Mouse (Mus musculus): ENCODE measurements around the gene Myt1l. TPM values are rescaled to one million over a fixed set of nuclear protein-coding genes. Genes with fewer than 3 reads are reported as not detected.

The Myt1l gene
- polyA plus RNA-seq, 1 experiment = not detected

- no peak for TF ChIP-seq CTCF (IDR thresholded peaks at IDR 0.05; ENCODE audit: control insufficient read depth, insufficient read depth, low read length)
- TF ChIP-seq POLR2A (IDR thresholded peaks at IDR 0.05; ENCODE audit: borderline replicate concordance, control insufficient read depth, low read depth, low read length) = no peak
- WGBS = 72% methylated on average over 8 of the region's 8 CpGs
- Histone ChIP-seq H3K27ac (ENCODE audit: control insufficient read depth, insufficient read depth, low read depth, low read length, poor library complexity) (no peak overlapping the region), H3K4me1 (ENCODE audit: control insufficient read depth, insufficient read depth, low read length) (no peaks in the 10 kb centered on the region), H3K4me3 (replicated peaks; ENCODE audit: control insufficient read depth, low read depth, low read length) (no peak overlapping the region)
These were observed 154.2 kb downstream of the Myt1l start for GRCm38 (mm10) chr12:29682384-29682783.

- H3K4me1 ChIP-seq (ENCODE audit: control insufficient read depth, insufficient read depth, low read length) = no peaks in the 10 kb centered on the region
- TF ChIP-seq POLR2A (IDR thresholded peaks at IDR 0.05; ENCODE audit: borderline replicate concordance, control insufficient read depth, low read depth, low read length) = no peak
- no peak for TF ChIP-seq CTCF (IDR thresholded peaks at IDR 0.05; ENCODE audit: control insufficient read depth, insufficient read depth, low read length)
- WGBS = 75% methylated on average over 8 of the region's 8 CpGs
- H3K4me3 ChIP-seq (replicated peaks; ENCODE audit: control insufficient read depth, low read depth, low read length) = no peak overlapping the region
- H3K27ac ChIP-seq (ENCODE audit: control insufficient read depth, insufficient read depth, low read depth, low read length, poor library complexity) = no peak overlapping the region
These were observed 154.8 kb downstream of the Myt1l start for GRCm38 (mm10) chr12:29682946-29683345.

GRCm38 (mm10) chr12:29686241-29686640 lies 158.1 kb downstream of the Myt1l start:
- 69% methylated on average over 8 of the region's 8 CpGs for WGBS
- Histone ChIP-seq H3K4me1 (ENCODE audit: control insufficient read depth, insufficient read depth, low read length) (no peaks in the 10 kb centered on the region), H3K27ac (ENCODE audit: control insufficient read depth, insufficient read depth, low read depth, low read length, poor library complexity) (no peak overlapping the region), H3K4me3 (replicated peaks; ENCODE audit: control insufficient read depth, low read depth, low read length) (no peak overlapping the region)
- TF ChIP-seq POLR2A (IDR thresholded peaks at IDR 0.05; ENCODE audit: borderline replicate concordance, control insufficient read depth, low read depth, low read length) (no peak), CTCF (IDR thresholded peaks at IDR 0.05; ENCODE audit: control insufficient read depth, insufficient read depth, low read length) (no peak)

GRCm38 (mm10) chr12:29691566-29691965 lies 163.4 kb downstream of the Myt1l start:
- H3K4me1 ChIP-seq (ENCODE audit: control insufficient read depth, insufficient read depth, low read length) = no peaks in the 10 kb centered on the region
- no peak overlapping the region for H3K4me3 ChIP-seq (replicated peaks; ENCODE audit: control insufficient read depth, low read depth, low read length)
- no peak overlapping the region for H3K27ac ChIP-seq (ENCODE audit: control insufficient read depth, insufficient read depth, low read depth, low read length, poor library complexity)
- TF ChIP-seq CTCF (IDR thresholded peaks at IDR 0.05; ENCODE audit: control insufficient read depth, insufficient read depth, low read length) (no peak), POLR2A (IDR thresholded peaks at IDR 0.05; ENCODE audit: borderline replicate concordance, control insufficient read depth, low read depth, low read length) (no peak)
- WGBS = 64% methylated on average over 5 of the region's 5 CpGs

- H3K4me3 ChIP-seq (replicated peaks; ENCODE audit: control insufficient read depth, low read depth, low read length) = no peak overlapping the region
- TF ChIP-seq POLR2A (IDR thresholded peaks at IDR 0.05; ENCODE audit: borderline replicate concordance, control insufficient read depth, low read depth, low read length) (no peak), CTCF (IDR thresholded peaks at IDR 0.05; ENCODE audit: control insufficient read depth, insufficient read depth, low read length) (no peak)
- H3K27ac ChIP-seq (ENCODE audit: control insufficient read depth, insufficient read depth, low read depth, low read length, poor library complexity) = no peak overlapping the region
- 47% methylated on average over 2 of the region's 2 CpGs for WGBS
- H3K4me1 ChIP-seq (ENCODE audit: control insufficient read depth, insufficient read depth, low read length) = no peaks in the 10 kb centered on the region
These were observed 167.0 kb downstream of the Myt1l start for GRCm38 (mm10) chr12:29695194-29695593.

GRCm38 (mm10) chr12:29697526-29698500 lies 169.6 kb downstream of the Myt1l start:
- 74% methylated on average over 12 of the region's 12 CpGs for WGBS
- H3K4me3 ChIP-seq (replicated peaks; ENCODE audit: control insufficient read depth, low read depth, low read length) = no peak overlapping the region
- H3K4me1 ChIP-seq (ENCODE audit: control insufficient read depth, insufficient read depth, low read length) = no peaks in the 10 kb centered on the region
- no peak overlapping the region for H3K27ac ChIP-seq (ENCODE audit: control insufficient read depth, insufficient read depth, low read depth, low read length, poor library complexity)
- no peak for TF ChIP-seq CTCF (IDR thresholded peaks at IDR 0.05; ENCODE audit: control insufficient read depth, insufficient read depth, low read length)
- no peak for TF ChIP-seq POLR2A (IDR thresholded peaks at IDR 0.05; ENCODE audit: borderline replicate concordance, control insufficient read depth, low read depth, low read length)

- H3K4me1 ChIP-seq (ENCODE audit: control insufficient read depth, insufficient read depth, low read length) = no peaks in the 10 kb centered on the region
- no peak overlapping the region for H3K27ac ChIP-seq (ENCODE audit: control insufficient read depth, insufficient read depth, low read depth, low read length, poor library complexity)
- WGBS = 74% methylated on average over 3 of the region's 3 CpGs
- TF ChIP-seq POLR2A (IDR thresholded peaks at IDR 0.05; ENCODE audit: borderline replicate concordance, control insufficient read depth, low read depth, low read length) (no peak), CTCF (IDR thresholded peaks at IDR 0.05; ENCODE audit: control insufficient read depth, insufficient read depth, low read length) (no peak)
- no peak overlapping the region for H3K4me3 ChIP-seq (replicated peaks; ENCODE audit: control insufficient read depth, low read depth, low read length)
These were observed 170.4 kb downstream of the Myt1l start for GRCm38 (mm10) chr12:29698541-29698940.

GRCm38 (mm10) chr12:29698976-29699375 lies 170.8 kb downstream of the Myt1l start:
- 64% methylated on average over 10 of the region's 10 CpGs for WGBS
- no peaks in the 10 kb centered on the region for H3K4me1 ChIP-seq (ENCODE audit: control insufficient read depth, insufficient read depth, low read length)
- H3K27ac ChIP-seq (ENCODE audit: control insufficient read depth, insufficient read depth, low read depth, low read length, poor library complexity) = no peak overlapping the region
- no peak overlapping the region for H3K4me3 ChIP-seq (replicated peaks; ENCODE audit: control insufficient read depth, low read depth, low read length)
- TF ChIP-seq POLR2A (IDR thresholded peaks at IDR 0.05; ENCODE audit: borderline replicate concordance, control insufficient read depth, low read depth, low read length) (no peak), CTCF (IDR thresholded peaks at IDR 0.05; ENCODE audit: control insufficient read depth, insufficient read depth, low read length) (no peak)
